ENCODE assay signal across 10 mouse cellular contexts in genomic region chr5:98878891-98879290, GRCm38 (mm10). TPM values are rescaled to one million over a fixed set of nuclear protein-coding genes. Genes with fewer than 3 reads are reported as not detected.
DNase-seq lines count a peak whose midpoint lies in the region; ATAC-seq and TF ChIP-seq lines count a peak whose summit lies in the region.
"Had no signal": no experiment of that assay in that cellular context is flagged by ENCODE, and none has a peak within 500 bp of the region (broad histone marks: within the 10 kb centered on the region; RNA-seq: fewer than 3 reads in every experiment).

No protein-coding gene starts in this region.

- no peaks in the 10 kb centered on the region for H3K27me3 ChIP-seq in liver, adult 2 months (ENCODE audit: control insufficient read depth, insufficient read depth, low read length)
- no peaks in the 10 kb centered on the region for H3K27me3 ChIP-seq in liver, embryonic 12.5 days (replicated peaks)
- H3K27me3 ChIP-seq: lung, embryonic 15.5 days had no signal

- H3K9me3 ChIP-seq in liver, embryonic 12.5 days (replicated peaks): no peaks in the 10 kb centered on the region
- H3K9me3 ChIP-seq: lung, embryonic 15.5 days had no signal

- TF ChIP-seq CTCF in liver, adult 2 months (IDR thresholded peaks at IDR 0.05; ENCODE audit: low read depth, low read length): peak; percentile 65

- no peak overlapping the region for H3K27ac ChIP-seq in liver, adult 2 months (replicated peaks; ENCODE audit: insufficient read depth, low read depth, low read length)
- H3K27ac ChIP-seq in liver, embryonic 12.5 days: no peak overlapping the region
- H3K27ac ChIP-seq: lung, embryonic 15.5 days had no signal

- no peak for TF ChIP-seq POLR2A in liver, adult 2 months (IDR thresholded peaks at IDR 0.05; ENCODE audit: extremely low read depth, insufficient read depth, low read length)

- no peak for ATAC-seq in liver, embryonic 12.5 days

- no peak overlapping the region for H3K4me2 ChIP-seq in liver, embryonic 12.5 days
- H3K4me2 ChIP-seq: lung, embryonic 15.5 days had no signal

- H3K4me1 ChIP-seq in liver, adult 2 months (ENCODE audit: control insufficient read depth, insufficient read depth, low read length): no peaks in the 10 kb centered on the region; the same call in 1 of the 2 replicates
- H3K4me1 ChIP-seq in liver, embryonic 12.5 days: no peaks in the 10 kb centered on the region
- H3K4me1 ChIP-seq: lung, embryonic 15.5 days had no signal

- H3K79me2 ChIP-seq in liver, adult 2 months (ENCODE audit: control insufficient read depth, insufficient read depth, low read length): no peaks in the 10 kb centered on the region

- peak; percentile 20 to 71 for DNase-seq in adrenal gland, adult (ENCODE audit: inconsistent age in 2 of 2, low spot score in 1 of 2)
- no peak for DNase-seq in adrenal gland, adult 8-10 months
- DNase-seq in liver, adult 2 months (ENCODE audit: extremely low read depth, low read depth, low spot score): peak; percentile 61
- peak; percentile 68 for DNase-seq in embryo, embryonic 9.5 days (ENCODE audit: extremely low spot score)
- DNase-seq in layer of hippocampus, adult 11-12 months (ENCODE audit: low spot score): peak; percentile 66
- DNase-seq in lung, postnatal 14 days: peak; percentile 75
- DNase-seq in spleen, adult 12 weeks (ENCODE audit: low spot score): no peak

- H3K4me3 ChIP-seq in liver, adult 2 months (ENCODE audit: insufficient read depth, low read depth, low read length): no peak overlapping the region
- no peak overlapping the region for H3K4me3 ChIP-seq in liver, embryonic 12.5 days
- H3K4me3 ChIP-seq: erythroblast, embryonic 14.5 days; lung, embryonic 15.5 days had no signal

- H3K9ac ChIP-seq in liver, adult 2 months (ENCODE audit: low read depth, low read length): no peak overlapping the region
- H3K9ac ChIP-seq in liver, embryonic 12.5 days: no peak overlapping the region
- H3K9ac ChIP-seq: lung, embryonic 15.5 days had no signal

- no peaks in the 10 kb centered on the region for H3K36me3 ChIP-seq in liver, adult 2 months (ENCODE audit: control insufficient read depth, insufficient read depth, low read length)
- no peaks in the 10 kb centered on the region for H3K36me3 ChIP-seq in liver, embryonic 12.5 days
- H3K36me3 ChIP-seq: lung, embryonic 15.5 days had no signal

RNA-seq across cellular contexts. Expression of gene Bmp3, which starts 24.7 kb away (rescaled TPM):
- total RNA-seq in adrenal gland, adult 8-10 months (2022): 1 to 10 TPM in 2 of 4 experiments, under 1 TPM in 2; 0.59 to 3.4 (median 1.2) TPM
- total RNA-seq in liver, adult 2 months (2014; rRNA removed): under 0.01 TPM in 1 of 2 replicates, not detected in the other
- 0.06 TPM in 1 of 2 replicates, not detected in the other for polyA plus RNA-seq in liver, adult 2 months (2012; rRNA removed)
- polyA plus RNA-seq in liver, embryonic 12.5 days (2016; fragmentation: Nextera tagmentation; extraction: Ambion mirVana): 0.07 and 0.08 TPM in 2 replicates
- polyA plus RNA-seq: erythroblast, embryonic 14.5 days had no signal

Comparison
In these comparisons a context has a peak if more than half of its experiments do, and no peak if none do; other contexts are left out.
1. DNase-seq: peak in adrenal gland, adult (2 of 2), liver, adult 2 months (single experiment), embryo, embryonic 9.5 days (single experiment), layer of hippocampus, adult 11-12 months (single experiment) and lung, postnatal 14 days (single experiment); none in adrenal gland, adult 8-10 months (single experiment) and spleen, adult 12 weeks (single experiment).